Mouse (Mus musculus): ENCODE data around the gene Rps19. TPM values are rescaled to one million over a fixed set of nuclear protein-coding genes. Genes with fewer than 3 reads are reported as not detected.
"Not testable (repeated sequence)": the region's sequence is repeated elsewhere in the genome, so short reads cannot be mapped to it uniquely, and the experiment has no call there.

Rps19 gene
- 2,217 and 2,364 TPM in 2 replicates for polyA plus RNA-seq (2015; fragmentation: Nextera tagmentation; extraction: Ambion mirVana)

DNA sequence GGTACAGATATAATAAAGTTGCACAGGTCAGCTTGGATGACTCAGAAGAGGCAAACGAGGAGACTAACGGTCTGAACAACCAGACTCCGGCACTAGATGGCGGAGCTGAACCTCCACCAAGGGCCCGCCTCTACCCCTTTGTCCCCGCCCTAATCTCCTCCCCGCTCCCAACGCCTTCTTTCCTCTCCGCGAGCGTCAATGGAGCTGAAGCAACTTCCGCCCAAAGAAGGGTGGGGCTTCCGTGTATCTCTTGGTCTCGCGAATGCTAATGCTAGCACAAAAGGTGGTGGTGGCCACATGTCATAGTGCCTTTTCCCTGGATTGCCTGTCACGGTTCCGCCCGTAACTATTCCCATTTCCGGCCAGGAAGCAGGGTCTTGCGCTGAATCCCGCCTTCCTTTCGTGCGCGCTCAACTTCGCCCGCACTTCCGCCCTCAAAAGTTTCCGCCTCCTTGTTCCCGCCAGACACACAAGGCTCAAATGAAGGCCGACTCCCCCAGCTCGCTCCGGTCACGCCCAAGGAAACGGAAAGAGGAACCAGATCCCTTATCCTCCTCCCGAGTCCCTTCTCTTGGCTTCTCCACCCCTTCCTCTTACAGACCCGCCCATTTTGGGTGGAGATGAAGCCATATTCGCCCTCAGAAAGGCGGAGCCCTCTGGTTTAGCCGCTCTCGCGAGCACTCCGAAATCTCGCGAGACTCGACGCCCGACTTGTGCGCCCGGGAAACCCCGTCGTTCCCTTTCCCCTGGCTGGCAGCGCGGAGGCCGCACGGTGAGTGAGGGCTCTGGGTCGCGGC lies at the start of gene Rps19:
Gene Rps19, plus strand, starts transcription at position 476 of the 797 bp plus-strand sequence.
- H3K9me3 ChIP-seq (ENCODE audit: low read length) = no peaks in the 10 kb centered on the region
- ATAC-seq (ENCODE audit: low FRiP score, low TSS enrichment) = peak; percentile 95
- WGBS = under 1% methylated on average over 57 of the region's 57 CpGs
- H3K27me3 ChIP-seq (ENCODE audit: insufficient read depth, low read length) = no peaks in the 10 kb centered on the region
- peaks cover 35% of the 10 kb centered on the region for H3K36me3 ChIP-seq (ENCODE audit: insufficient read depth, low read length)
- peak within 1 kb of the TSS; percentile 94 for H3K27ac ChIP-seq (ENCODE audit: low read length)
- peaks cover 43% of the 10 kb centered on the region for H3K4me1 ChIP-seq (ENCODE audit: insufficient read depth, low read length)
- peak within 1 kb of the TSS; percentile 93 for H3K4me2 ChIP-seq (replicated peaks; ENCODE audit: low read depth, low read length)
- peak within 1 kb of the TSS; percentile 100 for H3K9ac ChIP-seq (replicated peaks; ENCODE audit: low read length)
- H3K4me3 ChIP-seq (ENCODE audit: low read length) = peak within 1 kb of the TSS; percentile 89

DNA sequence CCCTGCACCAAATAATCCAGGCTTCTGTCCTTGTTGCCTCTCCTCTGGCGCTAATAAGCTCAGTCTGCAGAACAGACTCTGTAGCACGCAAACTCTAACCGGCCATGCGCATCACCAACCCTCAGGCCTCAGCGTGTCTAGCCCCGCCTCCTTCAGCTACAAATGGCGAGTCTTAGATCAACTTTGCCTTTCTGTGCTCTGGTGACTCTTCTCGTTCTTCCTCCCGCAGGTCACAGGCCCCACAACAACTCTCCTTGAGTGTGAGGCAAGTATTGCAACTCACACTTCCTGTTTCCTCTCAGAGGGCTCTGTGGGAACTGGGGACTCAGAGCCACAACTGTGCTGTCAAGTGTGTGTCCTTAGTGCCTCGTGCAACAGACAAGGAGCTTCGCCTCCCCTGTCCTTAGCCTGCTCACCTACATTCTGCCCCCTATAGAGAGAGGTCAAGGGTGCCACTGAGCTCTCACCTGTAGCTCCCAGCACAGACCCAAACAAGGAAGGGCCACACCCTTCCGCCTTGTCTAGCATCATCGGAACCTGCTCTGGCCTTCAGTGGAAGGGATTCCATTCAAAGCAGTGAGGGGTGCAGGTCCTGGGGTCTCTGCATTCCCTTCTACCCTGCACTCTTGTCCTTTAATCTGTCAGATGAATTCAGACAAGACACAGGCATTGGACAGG lies 45.3 kb upstream of the Rps19 start:
- not testable (repeated sequence) for H3K36me3 ChIP-seq (ENCODE audit: insufficient read depth, low read length); ATAC-seq (ENCODE audit: low FRiP score, low TSS enrichment); H3K27me3 ChIP-seq (ENCODE audit: insufficient read depth, low read length); H3K9ac ChIP-seq (replicated peaks; ENCODE audit: low read length); H3K27ac ChIP-seq (ENCODE audit: low read length); H3K4me1 ChIP-seq (ENCODE audit: insufficient read depth, low read length); H3K4me2 ChIP-seq (replicated peaks; ENCODE audit: low read depth, low read length); H3K4me3 ChIP-seq (ENCODE audit: low read length); H3K9me3 ChIP-seq (ENCODE audit: low read length)
- WGBS = 46% methylated on average over 11 of the region's 13 CpGs

DNA sequence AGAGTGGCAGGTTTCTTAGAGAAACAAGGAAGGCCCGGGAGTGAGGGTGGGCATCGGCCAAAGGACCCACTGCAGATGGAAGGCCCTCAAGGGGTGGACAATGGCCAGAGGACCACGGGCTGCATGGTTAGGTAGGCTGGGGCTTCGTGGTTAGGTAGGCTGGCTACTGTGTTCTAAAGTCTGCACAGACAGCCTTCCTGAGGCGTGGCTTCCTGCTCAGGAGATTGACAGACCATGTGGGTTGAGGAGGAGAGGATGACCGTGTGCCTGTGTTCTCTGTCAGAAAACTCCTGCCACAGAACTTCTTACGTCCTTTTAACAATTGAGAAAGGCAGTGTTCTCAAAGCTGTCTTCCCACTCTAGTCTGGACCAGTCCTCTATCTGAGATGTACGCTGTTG lies 44.8 kb upstream of the Rps19 start:
- Histone ChIP-seq H3K27me3 (ENCODE audit: insufficient read depth, low read length) (no peaks in the 10 kb centered on the region), H3K36me3 (ENCODE audit: insufficient read depth, low read length) (no peaks in the 10 kb centered on the region), H3K4me2 (replicated peaks; ENCODE audit: low read depth, low read length) (no peak overlapping the region), H3K9me3 (ENCODE audit: low read length) (no peaks in the 10 kb centered on the region), H3K4me1 (ENCODE audit: insufficient read depth, low read length) (no peaks in the 10 kb centered on the region), H3K27ac (ENCODE audit: low read length) (no peak overlapping the region), H3K4me3 (ENCODE audit: low read length) (no peak overlapping the region), H3K9ac (replicated peaks; ENCODE audit: low read length) (no peak overlapping the region)
- 79% methylated on average over 8 of the region's 8 CpGs for WGBS
- no peak for ATAC-seq (ENCODE audit: low FRiP score, low TSS enrichment)

DNA sequence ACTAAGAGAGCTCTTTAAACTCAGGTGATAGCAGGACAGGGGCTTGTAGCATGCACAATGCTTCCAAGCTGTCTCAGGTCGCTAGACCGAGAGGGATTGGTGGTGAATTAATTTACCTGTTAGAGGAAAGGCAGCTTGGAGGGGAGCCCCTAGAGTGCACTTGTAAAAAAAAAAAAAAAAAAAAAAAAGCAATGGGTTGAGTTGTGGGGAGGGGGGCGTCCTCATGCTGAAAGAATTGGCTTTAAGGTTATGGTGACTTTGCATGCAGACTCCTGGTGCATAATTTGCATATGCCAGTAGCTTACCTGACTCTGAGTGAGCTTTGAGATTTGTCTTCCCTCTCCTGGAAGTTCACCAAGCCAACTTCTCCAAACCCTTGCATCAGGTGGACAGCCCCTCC lies 43.8 kb upstream of the Rps19 start:
- H3K36me3 ChIP-seq (ENCODE audit: insufficient read depth, low read length) = no peaks in the 10 kb centered on the region
- 71% methylated on average over 3 of the region's 3 CpGs for WGBS
- no peak overlapping the region for H3K4me2 ChIP-seq (replicated peaks; ENCODE audit: low read depth, low read length)
- no peak overlapping the region for H3K27ac ChIP-seq (ENCODE audit: low read length)
- H3K27me3 ChIP-seq (ENCODE audit: insufficient read depth, low read length) = no peaks in the 10 kb centered on the region
- H3K4me1 ChIP-seq (ENCODE audit: insufficient read depth, low read length) = no peaks in the 10 kb centered on the region
- no peak for ATAC-seq (ENCODE audit: low FRiP score, low TSS enrichment)
- H3K9ac ChIP-seq (replicated peaks; ENCODE audit: low read length) = no peak overlapping the region
- H3K9me3 ChIP-seq (ENCODE audit: low read length) = no peaks in the 10 kb centered on the region
- H3K4me3 ChIP-seq (ENCODE audit: low read length) = no peak overlapping the region

DNA sequence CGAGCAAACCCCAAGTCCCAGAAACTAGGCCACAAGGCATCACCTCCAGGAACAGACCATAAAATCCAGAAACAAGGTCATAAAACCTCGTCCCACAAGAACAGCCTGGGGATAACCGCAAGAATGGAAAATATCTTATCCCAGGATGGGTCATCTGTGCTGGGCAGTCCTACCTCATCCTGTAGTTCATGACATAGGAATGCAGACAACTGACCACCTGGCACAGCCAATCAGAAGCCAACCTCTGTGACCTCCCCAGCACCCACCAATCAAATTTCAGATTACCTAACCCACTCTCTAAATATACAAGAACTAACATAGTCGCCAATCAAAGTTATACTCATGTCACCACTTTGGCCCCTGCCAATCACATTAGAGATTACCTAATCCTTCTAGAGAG lies 43.2 kb upstream of the Rps19 start:
- Histone ChIP-seq H3K27ac (ENCODE audit: low read length) (no peak overlapping the region), H3K4me3 (ENCODE audit: low read length) (no peak overlapping the region), H3K4me2 (replicated peaks; ENCODE audit: low read depth, low read length) (no peak overlapping the region), H3K36me3 (ENCODE audit: insufficient read depth, low read length) (no peaks in the 10 kb centered on the region), H3K4me1 (ENCODE audit: insufficient read depth, low read length) (no peaks in the 10 kb centered on the region), H3K9ac (replicated peaks; ENCODE audit: low read length) (no peak overlapping the region), H3K27me3 (ENCODE audit: insufficient read depth, low read length) (no peaks in the 10 kb centered on the region), H3K9me3 (ENCODE audit: low read length) (no peaks in the 10 kb centered on the region)
- 58% methylated on average over 4 of the region's 4 CpGs for whole genome bisulfite sequencing
- ATAC-seq (ENCODE audit: low FRiP score, low TSS enrichment) = no peak

DNA sequence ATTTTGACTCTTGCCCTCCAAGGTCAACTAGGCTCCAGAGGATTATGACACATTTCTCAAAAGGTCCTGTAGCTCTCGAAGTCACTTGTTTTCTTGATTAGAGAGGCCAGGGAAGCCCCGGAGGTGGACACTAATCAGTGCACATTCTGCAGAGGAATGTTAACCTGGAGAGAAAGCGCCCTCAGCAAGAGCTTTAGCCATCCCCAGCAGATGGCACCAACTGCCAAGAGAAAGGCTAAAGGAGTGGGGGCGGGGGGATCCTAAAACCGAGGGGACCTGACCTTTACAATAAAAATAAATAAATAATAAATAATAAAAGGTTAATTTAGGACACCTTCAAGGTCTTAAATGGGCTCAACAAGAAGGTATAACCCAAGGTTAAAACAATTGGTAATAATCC lies 40.0 kb upstream of the Rps19 start:
- Histone ChIP-seq H3K4me1 (ENCODE audit: insufficient read depth, low read length) (no peaks in the 10 kb centered on the region), H3K27me3 (ENCODE audit: insufficient read depth, low read length) (no peaks in the 10 kb centered on the region), H3K4me3 (ENCODE audit: low read length) (no peak overlapping the region), H3K36me3 (ENCODE audit: insufficient read depth, low read length) (no peaks in the 10 kb centered on the region), H3K9ac (replicated peaks; ENCODE audit: low read length) (no peak overlapping the region), H3K4me2 (replicated peaks; ENCODE audit: low read depth, low read length) (no peak overlapping the region), H3K27ac (ENCODE audit: low read length) (no peak overlapping the region), H3K9me3 (ENCODE audit: low read length) (no peaks in the 10 kb centered on the region)
- WGBS = 44% methylated on average over 5 of the region's 5 CpGs
- ATAC-seq (ENCODE audit: low FRiP score, low TSS enrichment) = no peak

DNA sequence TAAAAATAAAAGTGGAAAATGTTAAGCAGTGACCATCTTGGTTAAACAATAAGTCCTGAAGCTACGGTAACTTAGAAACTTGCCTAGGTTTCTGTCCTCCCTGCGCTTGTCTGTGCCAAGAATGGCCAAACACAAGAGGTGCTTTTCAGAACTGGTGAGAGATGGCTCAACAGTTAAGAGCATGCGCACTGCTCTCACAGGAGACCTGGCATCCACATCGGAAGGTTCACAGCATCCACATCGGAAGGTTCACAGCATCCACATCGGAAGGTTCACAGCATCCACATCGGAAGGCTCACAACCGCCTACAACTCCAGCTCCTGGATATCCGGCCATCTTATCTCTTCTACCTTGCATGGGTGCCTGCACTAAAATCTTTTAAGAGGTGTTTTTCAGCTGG lies 39.0 kb upstream of the Rps19 start:
- Histone ChIP-seq H3K36me3 (ENCODE audit: insufficient read depth, low read length) (no peaks in the 10 kb centered on the region), H3K27me3 (ENCODE audit: insufficient read depth, low read length) (no peaks in the 10 kb centered on the region), H3K4me1 (ENCODE audit: insufficient read depth, low read length) (0 out of 2 replicates have a peak, but pooled peaks cover 4% of the 10 kb centered on the region), H3K9me3 (ENCODE audit: low read length) (no peaks in the 10 kb centered on the region), H3K4me2 (replicated peaks; ENCODE audit: low read depth, low read length) (no peak overlapping the region), H3K27ac (ENCODE audit: low read length) (no peak overlapping the region), H3K4me3 (ENCODE audit: low read length) (no peak overlapping the region), H3K9ac (replicated peaks; ENCODE audit: low read length) (no peak overlapping the region)
- WGBS = 87% methylated on average over 9 of the region's 9 CpGs
- no peak for ATAC-seq (ENCODE audit: low FRiP score, low TSS enrichment)

DNA sequence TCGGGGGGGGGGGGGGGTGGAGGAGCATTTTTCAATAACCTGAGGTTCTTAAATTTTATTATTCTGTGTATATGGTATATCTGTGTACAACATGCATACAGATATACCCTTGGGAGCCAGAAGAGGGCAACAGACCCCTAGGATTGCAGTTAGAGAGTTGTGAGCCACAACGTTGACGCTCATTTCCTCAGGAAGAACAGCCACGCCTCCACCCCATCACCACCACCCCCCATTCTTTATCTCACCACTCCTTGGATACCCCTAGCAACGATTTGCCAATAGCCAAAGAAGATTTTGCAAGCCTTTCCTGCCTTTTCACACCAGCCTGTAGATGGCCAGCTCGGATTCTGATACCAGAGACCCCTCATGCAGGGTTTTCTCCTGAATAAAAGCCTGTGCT lies 38.5 kb upstream of the Rps19 start:
- WGBS = 9% methylated on average over 6 of the region's 6 CpGs
- Histone ChIP-seq H3K27me3 (ENCODE audit: insufficient read depth, low read length) (no peaks in the 10 kb centered on the region), H3K4me2 (replicated peaks; ENCODE audit: low read depth, low read length) (no peak overlapping the region), H3K36me3 (ENCODE audit: insufficient read depth, low read length) (no peaks in the 10 kb centered on the region), H3K4me3 (ENCODE audit: low read length) (no peak overlapping the region), H3K9me3 (ENCODE audit: low read length) (no peaks in the 10 kb centered on the region), H3K9ac (replicated peaks; ENCODE audit: low read length) (no peak overlapping the region), H3K27ac (ENCODE audit: low read length) (no peak overlapping the region), H3K4me1 (ENCODE audit: insufficient read depth, low read length) (0 out of 2 replicates have a peak, but pooled peaks cover 4% of the 10 kb centered on the region)
- no peak; the same call in 1 of the 2 replicates for ATAC-seq (ENCODE audit: low FRiP score, low TSS enrichment)

DNA sequence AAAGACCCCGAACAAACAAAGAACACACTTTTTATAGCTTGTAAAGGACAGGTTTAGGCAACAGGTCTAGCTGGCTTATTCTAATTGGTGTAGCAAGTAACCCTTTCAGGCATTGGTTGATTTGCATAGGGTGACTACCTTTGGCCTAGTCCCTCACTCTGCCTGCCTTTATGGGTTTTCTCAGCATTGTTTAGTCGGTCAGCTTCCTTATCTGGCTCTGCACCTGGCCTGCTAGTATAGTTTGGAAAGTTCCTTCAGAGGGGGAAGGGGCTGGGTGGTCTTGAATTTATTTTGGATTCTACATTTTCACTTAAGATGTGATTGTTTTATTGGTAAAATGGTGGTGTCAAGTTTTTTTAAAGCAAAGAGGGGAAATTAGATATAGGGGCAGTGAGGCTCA lies 37.6 kb upstream of the Rps19 start:
- not testable (repeated sequence) for H3K9ac ChIP-seq (replicated peaks; ENCODE audit: low read length); H3K36me3 ChIP-seq (ENCODE audit: insufficient read depth, low read length); H3K27ac ChIP-seq (ENCODE audit: low read length); H3K4me2 ChIP-seq (replicated peaks; ENCODE audit: low read depth, low read length); H3K27me3 ChIP-seq (ENCODE audit: insufficient read depth, low read length); H3K4me3 ChIP-seq (ENCODE audit: low read length); H3K4me1 ChIP-seq (ENCODE audit: insufficient read depth, low read length); ATAC-seq (ENCODE audit: low FRiP score, low TSS enrichment); H3K9me3 ChIP-seq (ENCODE audit: low read length)
- WGBS = 32% methylated on average over 2 of the region's 2 CpGs

DNA sequence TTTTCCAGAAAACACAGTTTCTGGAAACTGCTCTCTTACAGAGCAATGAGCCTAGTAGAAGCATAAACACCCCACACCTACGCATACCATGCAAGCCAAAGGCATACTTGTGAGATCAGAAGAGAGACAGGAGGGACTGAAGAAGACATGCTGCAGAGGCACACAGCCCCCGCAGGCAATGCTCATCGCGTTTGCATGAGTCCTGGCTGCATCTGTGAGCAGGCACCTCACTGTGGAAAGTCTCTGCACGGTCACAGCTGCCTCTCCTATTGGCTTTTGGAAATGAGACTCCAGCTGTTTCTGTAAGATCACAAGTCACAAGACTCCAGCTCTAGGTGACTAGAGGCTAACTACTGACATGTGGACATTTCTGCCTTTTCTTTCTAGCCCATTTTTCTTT lies 34.0 kb upstream of the Rps19 start:
- 23% methylated on average over 5 of the region's 5 CpGs for WGBS
- no peak overlapping the region for H3K27ac ChIP-seq (ENCODE audit: low read length)
- H3K27me3 ChIP-seq (ENCODE audit: insufficient read depth, low read length) = no peaks in the 10 kb centered on the region
- H3K4me3 ChIP-seq (ENCODE audit: low read length) = no peak overlapping the region
- peaks cover 9% of the 10 kb centered on the region; the same call in 1 of the 2 replicates for H3K4me1 ChIP-seq (ENCODE audit: insufficient read depth, low read length)
- H3K9me3 ChIP-seq (ENCODE audit: low read length) = no peaks in the 10 kb centered on the region
- H3K9ac ChIP-seq (replicated peaks; ENCODE audit: low read length) = no peak overlapping the region
- no peak for ATAC-seq (ENCODE audit: low FRiP score, low TSS enrichment)
- no peaks in the 10 kb centered on the region for H3K36me3 ChIP-seq (ENCODE audit: insufficient read depth, low read length)
- no peak overlapping the region for H3K4me2 ChIP-seq (replicated peaks; ENCODE audit: low read depth, low read length)
